In the genomic region with DNA sequence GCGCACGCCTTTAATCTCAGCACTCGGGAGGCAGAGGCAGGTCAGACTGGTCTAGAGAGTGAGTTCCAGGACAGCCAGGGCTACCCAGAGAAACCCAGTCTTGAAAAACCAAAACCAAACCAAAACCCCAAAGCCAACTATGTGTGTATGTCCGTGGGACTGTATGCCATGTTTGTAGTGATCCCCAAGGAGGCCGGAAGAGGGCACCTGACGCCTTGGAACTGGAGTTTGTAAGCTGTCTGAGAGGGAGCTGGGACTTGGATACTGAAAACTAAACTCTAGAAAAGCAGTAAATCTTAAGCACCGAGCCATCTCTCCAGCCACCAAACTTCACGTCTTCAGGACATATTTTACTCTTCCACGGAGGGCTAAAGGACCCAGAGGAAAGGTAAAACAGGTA, we compare ENCODE assay signal across 30 mouse cellular contexts.
"Had no signal": no experiment of that assay in that cellular context is flagged by ENCODE, and none has a peak within 500 bp of the region (broad histone marks: within the 10 kb centered on the region; RNA-seq: fewer than 3 reads in every experiment).

No protein-coding gene starts in this region.

- DNase-seq: left cerebral cortex, postnatal 4 days; liver; liver, embryonic 13.5 days; liver, postnatal 0 days; lung, adult 18-20 months; lung, adult 2 months; lung, embryonic 14.5 days; lung, postnatal 10 days; lung, postnatal 36 days; lung, postnatal 4 days; midbrain, embryonic 14.5 days had no signal

- H3K4me3 ChIP-seq: limb, embryonic 10.5 days; limb, embryonic 12.5 days; limb, embryonic 13.5 days; limb, embryonic 15.5 days; liver, embryonic 12.5 days; liver, embryonic 13.5 days; liver, embryonic 15.5 days; lung, embryonic 15.5 days; megakaryocyte, embryonic 14.5 days; midbrain, embryonic 10.5 days; midbrain, embryonic 12.5 days; midbrain, embryonic 13.5 days; midbrain, embryonic 15.5 days; myocyte; neural tube, embryonic 12.5 days; neural tube, embryonic 13.5 days had no signal

- ATAC-seq: liver, embryonic 12.5 days; liver, postnatal 0 days; lung, postnatal 0 days; midbrain, embryonic 13.5 days; midbrain, embryonic 15.5 days had no signal

- H3K9ac ChIP-seq: limb, embryonic 12.5 days; limb, embryonic 13.5 days; limb, embryonic 15.5 days; liver, embryonic 12.5 days; liver, embryonic 13.5 days; liver, embryonic 14.5 days; liver, embryonic 15.5 days; liver, postnatal 0 days; lung, embryonic 14.5 days; lung, embryonic 15.5 days; midbrain, embryonic 12.5 days; midbrain, embryonic 13.5 days; midbrain, embryonic 15.5 days; neural tube, embryonic 12.5 days; neural tube, embryonic 13.5 days had no signal

- H3K4me2 ChIP-seq: limb, embryonic 12.5 days; limb, embryonic 13.5 days; limb, embryonic 15.5 days; liver, embryonic 11.5 days; liver, embryonic 12.5 days; liver, embryonic 13.5 days; liver, embryonic 15.5 days; lung, embryonic 14.5 days; lung, embryonic 15.5 days; midbrain, embryonic 12.5 days; midbrain, embryonic 13.5 days; midbrain, embryonic 15.5 days; neural tube, embryonic 12.5 days; neural tube, embryonic 13.5 days had no signal

- H3K27me3 ChIP-seq: limb, embryonic 12.5 days; limb, embryonic 13.5 days; limb, embryonic 15.5 days; liver, embryonic 12.5 days; liver, embryonic 13.5 days; liver, embryonic 15.5 days; lung, embryonic 15.5 days had no signal

- H3K36me3 ChIP-seq: limb, embryonic 10.5 days; limb, embryonic 12.5 days; limb, embryonic 13.5 days; limb, embryonic 15.5 days; liver, embryonic 12.5 days; liver, embryonic 13.5 days; liver, embryonic 15.5 days; lung, embryonic 15.5 days; midbrain, embryonic 10.5 days; midbrain, embryonic 12.5 days; midbrain, embryonic 13.5 days; midbrain, embryonic 15.5 days; neural tube, embryonic 12.5 days; neural tube, embryonic 13.5 days had no signal

- H3K27ac ChIP-seq: limb, embryonic 10.5 days; limb, embryonic 12.5 days; limb, embryonic 13.5 days; limb, embryonic 15.5 days; liver, embryonic 12.5 days; liver, embryonic 13.5 days; liver, embryonic 14.5 days; liver, embryonic 15.5 days; lung, embryonic 15.5 days; macrophage; midbrain, embryonic 10.5 days; midbrain, embryonic 12.5 days; midbrain, embryonic 13.5 days; midbrain, embryonic 15.5 days; neural tube, embryonic 12.5 days; neural tube, embryonic 13.5 days had no signal

- H3K9me3 ChIP-seq: limb, embryonic 10.5 days; limb, embryonic 13.5 days; limb, embryonic 15.5 days; liver, embryonic 12.5 days; liver, embryonic 13.5 days; liver, embryonic 15.5 days; lung, embryonic 15.5 days; midbrain, embryonic 12.5 days; midbrain, embryonic 13.5 days; midbrain, embryonic 15.5 days; neural tube, embryonic 13.5 days had no signal

- H3K4me1 ChIP-seq: limb, embryonic 10.5 days; limb, embryonic 12.5 days; limb, embryonic 13.5 days; limb, embryonic 15.5 days; liver, embryonic 12.5 days; liver, embryonic 13.5 days; liver, embryonic 15.5 days had no signal
